Mouse (Mus musculus): ENCODE data around the gene Pank1. TPM values are rescaled to one million over a fixed set of nuclear protein-coding genes. Genes with fewer than 3 reads are reported as not detected.

The Pank1 gene
- total and polyA plus RNA-seq, 3 experiments = 1.8 to 3.2 (median 2.9) TPM

DNA sequence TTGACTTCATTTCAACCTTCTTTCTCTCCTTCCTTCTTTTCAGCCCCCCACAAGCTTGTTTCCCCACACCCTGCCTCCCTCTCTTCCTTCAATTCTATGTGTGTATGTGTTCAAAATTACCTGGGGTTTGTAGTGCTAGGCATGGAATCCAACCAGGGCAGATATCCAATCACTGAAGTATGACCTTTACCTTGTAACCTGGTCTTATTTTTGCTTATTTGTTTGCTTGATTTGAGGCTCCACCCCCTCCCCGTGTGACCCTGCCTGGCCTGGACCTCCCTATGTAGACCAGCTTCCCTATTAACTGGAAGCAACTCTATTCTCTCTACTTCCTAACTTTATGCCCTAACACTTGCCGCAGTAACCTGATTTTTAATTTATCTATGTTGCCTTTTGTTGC is 3.2 kb upstream of the Pank1 start:
- H3K4me3 ChIP-seq (replicated peaks in 1 of 3; ENCODE audit: low read depth in 2 of 3, low read length in 2 of 3, poor library complexity in 1 of 3) = no peak overlapping the region
- H3K4me2 ChIP-seq (ENCODE audit: insufficient read depth, low read depth, poor library complexity, severe bottlenecking) = no peak overlapping the region
- H3K9me3 ChIP-seq (replicated peaks; ENCODE audit: low read length) = peaks cover 5% of the 10 kb centered on the region
- no peak overlapping the region for H3K27ac ChIP-seq (ENCODE audit: insufficient read depth, low read depth)
- H3K4me1 ChIP-seq (ENCODE audit: control insufficient read depth in 1 of 2, insufficient read depth in 2 of 2) = peaks cover 0 to 22% of the 10 kb centered on the region in 2 experiments; a peak in 2 of 4 replicates
- H3K9ac ChIP-seq (ENCODE audit: insufficient read depth, low read depth) = no peak overlapping the region
- peaks cover 2% of the 10 kb centered on the region for H3K27me3 ChIP-seq (replicated peaks)
- in situ Hi-C loops (cut with MboI; ENCODE audit: low pct_ligation_motif_present, low pct_unique_long_range_greater_than_20kb, low sequenced_read_pairs) = no loop called here
- dilution Hi-C loops (cut with MboI; ENCODE audit: extremely low pct_ligation_motif_present, extremely low pct_unique_long_range_greater_than_20kb, low sequenced_read_pairs) = no loop called here
- TF ChIP-seq MAFK (IDR thresholded peaks at IDR 0.05; ENCODE audit: insufficient replicate concordance, low read length) (no peak), ZNF384 (IDR thresholded peaks at IDR 0.05; ENCODE audit: low read depth, low read length) (no peak), ZC3H11A (IDR thresholded peaks at IDR 0.05; ENCODE audit: low read depth, low read length) (no peak)
- DNase-seq (ENCODE audit: extremely low read depth) = no peak
- no peaks in the 10 kb centered on the region for H3K79me2 ChIP-seq (replicated peaks; ENCODE audit: control insufficient read depth, extremely low read depth, insufficient read depth, poor library complexity, severe bottlenecking)
- H3K36me3 ChIP-seq (replicated peaks in 1 of 2; ENCODE audit: control insufficient read depth in 1 of 2, insufficient read depth in 1 of 2, low read length in 1 of 2) = no peaks in the 10 kb centered on the region

DNA sequence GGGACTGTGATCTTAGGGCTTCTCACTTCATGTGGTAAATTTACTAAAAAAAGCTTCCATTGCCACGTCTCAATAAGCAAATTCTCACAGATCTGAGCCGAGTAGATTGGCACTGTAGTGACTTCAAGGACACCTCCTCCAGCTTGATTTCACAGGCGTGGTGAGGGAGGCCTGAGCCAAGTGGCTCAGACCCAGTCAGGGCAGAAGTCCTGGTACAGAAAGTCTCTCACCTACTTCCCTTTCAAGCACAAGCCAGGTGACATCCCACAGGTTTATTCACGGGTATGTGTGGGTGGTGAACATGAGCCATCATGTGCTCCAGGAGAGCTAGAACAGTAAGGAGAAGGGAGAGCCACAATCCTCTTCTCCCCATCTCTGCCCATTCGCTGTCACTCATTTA is 1.9 kb upstream of the Pank1 start:
- H3K4me1 ChIP-seq (ENCODE audit: control insufficient read depth in 1 of 2, insufficient read depth in 2 of 2) = peaks cover 0 to 29% of the 10 kb centered on the region in 2 experiments; a peak in 2 of 4 replicates
- no peaks in the 10 kb centered on the region for H3K79me2 ChIP-seq (replicated peaks; ENCODE audit: control insufficient read depth, extremely low read depth, insufficient read depth, poor library complexity, severe bottlenecking)
- H3K4me2 ChIP-seq (ENCODE audit: insufficient read depth, low read depth, poor library complexity, severe bottlenecking) = no peak overlapping the region
- H3K9ac ChIP-seq (ENCODE audit: insufficient read depth, low read depth) = no peak overlapping the region
- in situ Hi-C loops (cut with MboI; ENCODE audit: low pct_ligation_motif_present, low pct_unique_long_range_greater_than_20kb, low sequenced_read_pairs) (no loop called here), dilution Hi-C loops (cut with MboI; ENCODE audit: extremely low pct_ligation_motif_present, extremely low pct_unique_long_range_greater_than_20kb, low sequenced_read_pairs) (no loop called here)
- TF ChIP-seq ETS1 (conservative IDR thresholded peaks at IDR 0.05; ENCODE audit: low read depth, low read length) = no peak
- no peak for TF ChIP-seq KAT2A (IDR thresholded peaks at IDR 0.05; ENCODE audit: insufficient replicate concordance, low read length)
- TF ChIP-seq POLR2A (IDR thresholded peaks at IDR 0.05; ENCODE audit: low read depth, low read length) = no peak
- no peak for TF ChIP-seq USF2 (conservative IDR thresholded peaks at IDR 0.05; ENCODE audit: low read depth, low read length)
- TF ChIP-seq SMC3 (IDR thresholded peaks at IDR 0.05; ENCODE audit: low read depth, low read length) = no peak
- no peak for TF ChIP-seq MAZ (IDR thresholded peaks at IDR 0.05; ENCODE audit: low read depth, low read length)
- no peak for TF ChIP-seq UBTF (IDR thresholded peaks at IDR 0.05; ENCODE audit: low read depth, low read length)
- TF ChIP-seq GABPA (IDR thresholded peaks at IDR 0.05; ENCODE audit: insufficient replicate concordance, low read depth, low read length) = no peak
- no peak for TF ChIP-seq RAD21 (IDR thresholded peaks at IDR 0.05; ENCODE audit: low read depth, low read length)
- peaks cover 2% of the 10 kb centered on the region for H3K27me3 ChIP-seq (replicated peaks)
- H3K27ac ChIP-seq (ENCODE audit: insufficient read depth, low read depth) = no peak overlapping the region
- no peak overlapping the region for H3K4me3 ChIP-seq (replicated peaks in 1 of 3; ENCODE audit: low read depth in 2 of 3, low read length in 2 of 3, poor library complexity in 1 of 3)
- no peak for DNase-seq (ENCODE audit: extremely low read depth)
- H3K36me3 ChIP-seq (replicated peaks in 1 of 2; ENCODE audit: control insufficient read depth in 1 of 2, insufficient read depth in 1 of 2, low read length in 1 of 2) = no peaks in the 10 kb centered on the region
- H3K9me3 ChIP-seq (replicated peaks; ENCODE audit: low read length) = no peaks in the 10 kb centered on the region

GRCm38 (mm10) chr19:34879624-34880023 is 369 bp upstream of the Pank1 start:
- peak overlapping the region in 2 of 3 experiments; percentile 84 to 89 for H3K4me3 ChIP-seq (replicated peaks in 1 of 3; ENCODE audit: low read depth in 2 of 3, low read length in 2 of 3, poor library complexity in 1 of 3)
- H3K4me2 ChIP-seq (ENCODE audit: insufficient read depth, low read depth, poor library complexity, severe bottlenecking) = peak overlapping the region; percentile 63
- TF ChIP-seq SIN3A (IDR thresholded peaks at IDR 0.05; ENCODE audit: low read length) (no peak), JUN (IDR thresholded peaks at IDR 0.05; ENCODE audit: insufficient read depth, low read depth, low read length) (no peak), ELF1 (IDR thresholded peaks at IDR 0.05; ENCODE audit: low read depth, low read length) (no peak), USF2 (conservative IDR thresholded peaks at IDR 0.05; ENCODE audit: low read depth, low read length) (no peak)
- in situ Hi-C loops (cut with MboI; ENCODE audit: low pct_ligation_motif_present, low pct_unique_long_range_greater_than_20kb, low sequenced_read_pairs) = no loop called here
- H3K9ac ChIP-seq (ENCODE audit: insufficient read depth, low read depth) = peak overlapping the region; percentile 60
- no peak overlapping the region for H3K27ac ChIP-seq (ENCODE audit: insufficient read depth, low read depth)
- H3K36me3 ChIP-seq (replicated peaks in 1 of 2; ENCODE audit: control insufficient read depth in 1 of 2, insufficient read depth in 1 of 2, low read length in 1 of 2) = no peaks in the 10 kb centered on the region
- no peaks in the 10 kb centered on the region for H3K9me3 ChIP-seq (replicated peaks; ENCODE audit: low read length)
- peaks cover 0 to 34% of the 10 kb centered on the region in 2 experiments; a peak in 2 of 4 replicates for H3K4me1 ChIP-seq (ENCODE audit: control insufficient read depth in 1 of 2, insufficient read depth in 2 of 2)
- dilution Hi-C loops (cut with MboI; ENCODE audit: extremely low pct_ligation_motif_present, extremely low pct_unique_long_range_greater_than_20kb, low sequenced_read_pairs) = no loop called here
- peaks cover 2% of the 10 kb centered on the region for H3K27me3 ChIP-seq (replicated peaks)
- no peak for DNase-seq (ENCODE audit: extremely low read depth)
- no peaks in the 10 kb centered on the region for H3K79me2 ChIP-seq (replicated peaks; ENCODE audit: control insufficient read depth, extremely low read depth, insufficient read depth, poor library complexity, severe bottlenecking)

Data from CH12.LX (cell line).